Mouse (Mus musculus) neural tube, embryonic 13.5 days (tissue): ENCODE results near the gene Chrna1. TPM values are rescaled to one million over a fixed set of nuclear protein-coding genes. Genes with fewer than 3 reads are reported as not detected.

Experiments
- ATAC-seq: fragments of 200-750 bp; cut with Nextera tagmentation; 2 replicates; pipeline ENCODE4 v1.8.0; 2017; ENCODE audit warnings: low read depth, mild to moderate bottlenecking, moderate TSS enrichment, moderate library complexity
- H3K27ac ChIP-seq: fragments of 300-500 bp; sonication (generic); replicated peaks from 2 replicates; pipeline ENCODE4 v1.5.1; 2015; ENCODE audit warnings: moderate library complexity, mild to moderate bottlenecking, inconsistent platforms
- H3K27me3 ChIP-seq: fragments of 300-500 bp; sonication (generic); 2 replicates; pipeline ENCODE4 v1.6.1; 2015; ENCODE audit warnings: mild to moderate bottlenecking, inconsistent platforms
- H3K36me3 ChIP-seq: fragments of 300-500 bp; sonication (generic); 2 replicates; pipeline ENCODE4 v1.6.1; 2015; ENCODE audit warnings: mild to moderate bottlenecking, inconsistent platforms
- H3K4me1 ChIP-seq: fragments of 300-500 bp; sonication (generic); replicated peaks from 2 replicates; pipeline ENCODE4 v1.6.1; 2015; ENCODE audit warnings: inconsistent platforms
- H3K4me2 ChIP-seq: fragments of 300-500 bp; sonication (generic); 2 replicates; pipeline ENCODE4 v1.6.1; 2015; ENCODE audit warnings: inconsistent platforms, mild to moderate bottlenecking, moderate library complexity
- H3K4me3 ChIP-seq: fragments of 300-500 bp; sonication (generic); 2 replicates; pipeline ENCODE4 v1.5.1; 2015; ENCODE audit warnings: mild to moderate bottlenecking, inconsistent platforms
- H3K9ac ChIP-seq: fragments of 300-500 bp; sonication (generic); 2 replicates; pipeline ENCODE4 v1.6.1; 2015; ENCODE audit warnings: moderate library complexity, mild to moderate bottlenecking, inconsistent platforms
- H3K9me3 ChIP-seq: fragments of 300-500 bp; sonication (generic); 2 replicates; pipeline ENCODE4 v1.6.1; 2016; ENCODE audit warnings: inconsistent platforms
- WGBS: fragments of 180-500 bp; shearing (Covaris S2); methylation state at CpG from one replicate; pipeline ENCODE4 v1.1.7; 2015; 5-methylcytosine and 5-hydroxymethylcytosine counted together
- polyA plus RNA-seq: library from polyadenylated mRNA; unstranded; fragments of >200 nt; fragmentation: Nextera tagmentation; extraction: Ambion mirVana; gene quantifications from 2 replicates; pipeline ENCODE4 v1.2.1, GENCODE M21; 2015

Chrna1 gene
- 0.52 and 1.7 TPM in 2 replicates for polyA plus RNA-seq

DNA sequence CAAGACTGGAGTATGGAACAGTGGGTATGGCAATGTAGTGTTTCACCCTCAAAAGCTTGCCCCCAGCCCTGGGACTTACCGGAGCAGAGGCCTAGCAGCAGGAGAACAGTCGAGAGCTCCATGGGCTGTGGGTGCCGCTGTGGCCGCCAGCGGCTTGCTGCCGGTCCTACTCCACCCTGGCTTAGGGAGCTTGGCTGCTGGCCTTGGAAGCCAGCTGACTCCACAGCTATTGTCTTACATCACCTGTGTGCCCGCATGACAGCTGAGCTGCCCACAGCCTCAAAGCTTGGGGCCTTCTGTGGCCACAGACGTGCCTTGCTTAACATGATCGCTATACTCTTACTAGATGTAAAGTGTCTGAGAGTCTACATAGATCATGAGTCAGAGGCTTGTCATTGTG, at the start of gene Chrna1:
Chrna1 (minus strand) TSS at position 173 of the 400 bp plus-strand sequence.
- H3K27me3 ChIP-seq, result peaks cover 10% of the 10 kb centered on the region
- no peak within 1 kb of the TSS for H3K4me2 ChIP-seq
- H3K9ac ChIP-seq, result no peak within 1 kb of the TSS
- no peaks in the 10 kb centered on the region for H3K9me3 ChIP-seq
- peaks cover 2% of the 10 kb centered on the region for H3K4me1 ChIP-seq
- H3K4me3 ChIP-seq, result no peak within 1 kb of the TSS
- H3K36me3 ChIP-seq, result no peaks in the 10 kb centered on the region
- 90% methylated on average over 9 of the region's 9 CpGs for WGBS
- ATAC-seq, result no peak
- H3K27ac ChIP-seq, result no peak within 1 kb of the TSS

- H3K27ac ChIP-seq, result no peak overlapping the region
Measured at GRCm38 (mm10) chr2:73618486-73619052, 38.4 kb upstream of the Chrna1 start.

GRCm38 (mm10) chr2:73616434-73617057, 36.4 kb upstream of the Chrna1 start:
- H3K27ac ChIP-seq, result no peak overlapping the region
- H3K36me3 ChIP-seq, result peaks cover 48% of the 10 kb centered on the region

More at GRCm38 (mm10) chr2:73618486-73619052, 38.4 kb upstream of the Chrna1 start:
- Histone ChIP-seq H3K4me1 (no peaks in the 10 kb centered on the region), H3K4me3 (no peak overlapping the region), H3K36me3 (peaks cover 51% of the 10 kb centered on the region), H3K27me3 (no peaks in the 10 kb centered on the region), H3K9ac (no peak overlapping the region), H3K9me3 (no peaks in the 10 kb centered on the region), H3K4me2 (no peak overlapping the region)
- 71% methylated on average over 4 of the region's 4 CpGs for WGBS
- no peak for ATAC-seq

GRCm38 (mm10) chr2:73615456-73615855, 35.3 kb upstream of the Chrna1 start:
- Histone ChIP-seq H3K27ac (no peak overlapping the region), H3K4me1 (no peaks in the 10 kb centered on the region), H3K27me3 (no peaks in the 10 kb centered on the region), H3K9ac (no peak overlapping the region), H3K4me3 (no peak overlapping the region), H3K9me3 (no peaks in the 10 kb centered on the region), H3K36me3 (peaks cover 56% of the 10 kb centered on the region), H3K4me2 (no peak overlapping the region)
- WGBS, result 91% methylated on average over 5 of the region's 5 CpGs
- no peak for ATAC-seq

More at GRCm38 (mm10) chr2:73616434-73617057, 36.4 kb upstream of the Chrna1 start:
- WGBS, result 79% methylated on average over 17 of the region's 17 CpGs
- H3K9me3 ChIP-seq, result no peaks in the 10 kb centered on the region
- H3K4me1 ChIP-seq, result no peaks in the 10 kb centered on the region
- no peak overlapping the region for H3K4me3 ChIP-seq
- no peak overlapping the region for H3K9ac ChIP-seq
- H3K27me3 ChIP-seq, result no peaks in the 10 kb centered on the region
- H3K4me2 ChIP-seq, result no peak overlapping the region
- ATAC-seq, result no peak

DNA sequence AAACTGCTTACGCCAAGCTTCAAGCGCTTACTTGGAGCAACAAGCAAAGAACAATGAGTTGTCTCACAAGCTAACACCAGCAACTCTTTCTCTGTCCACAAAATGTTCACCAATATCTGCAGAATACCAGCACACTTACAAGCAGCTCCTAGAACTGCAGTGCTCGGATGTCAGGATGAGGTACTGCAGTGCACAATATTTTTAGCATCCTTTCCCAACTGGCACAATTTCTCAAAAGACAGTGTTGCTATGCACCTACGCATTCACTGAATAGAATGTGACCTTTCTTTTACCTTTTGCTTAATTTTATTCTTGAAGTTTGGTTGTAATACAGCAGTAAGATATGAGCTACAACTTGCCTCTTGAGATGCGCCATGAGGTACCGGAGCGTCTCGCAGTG, 34.2 kb upstream of the Chrna1 start:
- ATAC-seq, result no peak
- Histone ChIP-seq H3K9me3 (no peaks in the 10 kb centered on the region), H3K27ac (no peak overlapping the region), H3K4me3 (no peak overlapping the region), H3K27me3 (no peaks in the 10 kb centered on the region), H3K36me3 (peaks cover 61% of the 10 kb centered on the region), H3K9ac (no peak overlapping the region), H3K4me1 (no peaks in the 10 kb centered on the region), H3K4me2 (no peak overlapping the region)
- WGBS, result 95% methylated on average over 8 of the region's 8 CpGs

DNA sequence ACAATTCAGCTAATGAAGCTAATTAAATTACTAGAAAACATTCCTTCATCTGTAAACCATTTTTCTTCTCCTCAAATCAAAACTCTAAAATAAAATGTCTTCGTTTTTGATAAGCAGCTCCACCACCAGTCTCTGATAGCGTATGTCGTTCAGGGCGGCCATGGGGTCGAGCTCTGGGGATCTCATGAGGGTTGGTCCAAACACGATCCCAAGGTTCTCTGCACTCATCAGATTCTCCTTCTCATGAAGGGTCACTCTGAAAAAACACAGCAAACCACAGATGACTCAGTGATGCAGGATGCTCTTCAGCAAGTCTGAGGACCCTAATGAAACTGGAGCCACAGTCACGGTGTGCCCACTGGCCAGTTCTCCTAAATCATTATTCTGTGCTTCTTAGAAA, 32.8 kb upstream of the Chrna1 start:
- H3K36me3 ChIP-seq, result peaks cover 61% of the 10 kb centered on the region

GRCm38 (mm10) chr2:73612367-73612914, 32.3 kb upstream of the Chrna1 start:
- H3K9me3 ChIP-seq, result no peaks in the 10 kb centered on the region

More for the DNA sequence above, 32.8 kb upstream of the Chrna1 start:
- no peak overlapping the region for H3K9ac ChIP-seq
- no peaks in the 10 kb centered on the region for H3K27me3 ChIP-seq
- H3K4me2 ChIP-seq, result no peak overlapping the region
- ATAC-seq, result no peak
- no peak overlapping the region for H3K4me3 ChIP-seq
- WGBS, result 95% methylated on average over 7 of the region's 7 CpGs
- H3K9me3 ChIP-seq, result no peaks in the 10 kb centered on the region
- H3K4me1 ChIP-seq, result no peaks in the 10 kb centered on the region
- no peak overlapping the region for H3K27ac ChIP-seq

DNA sequence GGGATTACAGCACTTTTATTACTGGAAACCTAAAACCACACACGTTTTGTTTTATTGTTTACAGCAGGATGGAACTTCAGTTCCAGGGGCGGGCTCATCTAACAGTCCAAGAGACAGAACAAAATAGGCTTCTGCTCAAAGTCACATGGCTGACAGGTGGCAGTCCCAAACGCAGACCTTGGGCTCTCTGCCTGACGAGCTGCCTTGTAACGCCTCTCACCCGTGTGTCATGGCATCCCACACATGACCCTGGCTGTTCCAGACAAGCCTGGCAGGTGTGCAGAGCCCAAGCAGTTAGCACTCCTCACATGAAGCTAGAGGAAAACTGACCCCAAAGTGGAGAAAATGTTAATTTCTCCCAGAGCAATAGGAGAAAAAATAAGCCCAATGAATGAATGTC, 31.7 kb upstream of the Chrna1 start:
- Histone ChIP-seq H3K27me3 (no peaks in the 10 kb centered on the region), H3K9me3 (no peaks in the 10 kb centered on the region), H3K4me2 (no peak overlapping the region), H3K36me3 (peaks cover 52% of the 10 kb centered on the region), H3K27ac (no peak overlapping the region), H3K4me3 (no peak overlapping the region), H3K4me1 (no peaks in the 10 kb centered on the region), H3K9ac (no peak overlapping the region)
- WGBS, result 82% methylated on average over 6 of the region's 6 CpGs
- no peak for ATAC-seq

More at GRCm38 (mm10) chr2:73612367-73612914, 32.3 kb upstream of the Chrna1 start:
- no peak overlapping the region for H3K9ac ChIP-seq
- H3K27me3 ChIP-seq, result no peaks in the 10 kb centered on the region
- WGBS, result 93% methylated on average over 6 of the region's 6 CpGs
- no peaks in the 10 kb centered on the region for H3K4me1 ChIP-seq
- no peak for ATAC-seq
- H3K4me2 ChIP-seq, result no peak overlapping the region
- no peak overlapping the region for H3K4me3 ChIP-seq
- no peak overlapping the region for H3K27ac ChIP-seq
- H3K36me3 ChIP-seq, result peaks cover 56% of the 10 kb centered on the region

DNA sequence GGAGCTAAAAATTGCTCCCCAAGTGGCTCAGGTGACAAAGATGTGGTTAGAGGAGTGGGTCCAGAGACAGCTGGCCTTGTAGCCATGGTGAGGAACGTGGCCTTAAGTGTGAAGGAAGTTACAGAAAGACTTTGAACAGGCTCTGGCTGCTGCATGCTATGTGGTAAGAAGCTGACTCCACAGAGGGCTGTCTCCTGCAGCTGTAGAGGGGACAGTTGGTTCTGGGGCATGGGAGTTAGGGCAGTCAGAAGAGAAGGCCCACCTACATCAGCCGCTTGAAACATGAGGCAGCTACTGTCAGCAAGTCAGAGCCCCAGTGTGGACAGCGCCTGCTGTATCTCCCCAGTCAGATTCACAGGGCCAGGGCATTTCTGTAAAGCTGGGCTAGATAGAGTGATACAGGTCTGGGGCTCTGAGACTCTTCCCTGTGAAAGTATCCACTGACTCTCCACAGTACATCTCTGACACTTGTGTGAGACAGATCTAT, 29.6 kb upstream of the Chrna1 start:
- no peak overlapping the region for H3K27ac ChIP-seq
- H3K4me3 ChIP-seq, result no peak overlapping the region
- no peak for ATAC-seq
- H3K27me3 ChIP-seq, result no peaks in the 10 kb centered on the region
- H3K4me2 ChIP-seq, result no peak overlapping the region
- 93% methylated on average over 3 of the region's 3 CpGs for WGBS
- H3K9ac ChIP-seq, result no peak overlapping the region
- peaks cover 41% of the 10 kb centered on the region for H3K36me3 ChIP-seq
- H3K9me3 ChIP-seq, result no peaks in the 10 kb centered on the region
- peaks cover 5% of the 10 kb centered on the region for H3K4me1 ChIP-seq

- H3K4me1 ChIP-seq, result peaks cover 5% of the 10 kb centered on the region
- peaks cover 36% of the 10 kb centered on the region for H3K36me3 ChIP-seq
- no peak for ATAC-seq
- 78% methylated on average over 5 of the region's 5 CpGs for WGBS
- H3K27me3 ChIP-seq, result no peaks in the 10 kb centered on the region
- H3K4me2 ChIP-seq, result no peak overlapping the region
- no peak overlapping the region for H3K27ac ChIP-seq
- H3K9ac ChIP-seq, result no peak overlapping the region
- H3K4me3 ChIP-seq, result no peak overlapping the region
- H3K9me3 ChIP-seq, result no peaks in the 10 kb centered on the region
Measured at GRCm38 (mm10) chr2:73609067-73609723, 29.1 kb upstream of the Chrna1 start.

- 88% methylated on average over 6 of the region's 6 CpGs for WGBS
- H3K27me3 ChIP-seq, result no peaks in the 10 kb centered on the region
- H3K4me1 ChIP-seq, result peaks cover 5% of the 10 kb centered on the region
- no peaks in the 10 kb centered on the region for H3K9me3 ChIP-seq
- no peak for ATAC-seq
- no peak overlapping the region for H3K9ac ChIP-seq
- H3K4me3 ChIP-seq, result no peak overlapping the region
- no peak overlapping the region for H3K27ac ChIP-seq
- H3K36me3 ChIP-seq, result peaks cover 30% of the 10 kb centered on the region
- H3K4me2 ChIP-seq, result no peak overlapping the region
Measured at GRCm38 (mm10) chr2:73608391-73608790, 28.3 kb upstream of the Chrna1 start.

- no peak overlapping the region for H3K4me2 ChIP-seq
- no peak overlapping the region; the same call in 1 of the 2 replicates for H3K27ac ChIP-seq
- no peaks in the 10 kb centered on the region for H3K27me3 ChIP-seq
- no peak for ATAC-seq
- H3K4me1 ChIP-seq, result peaks cover 5% of the 10 kb centered on the region
- no peak overlapping the region for H3K9ac ChIP-seq
- peaks cover 23% of the 10 kb centered on the region for H3K36me3 ChIP-seq
- no peaks in the 10 kb centered on the region for H3K9me3 ChIP-seq
- 23% methylated on average over 4 of the region's 4 CpGs for WGBS
- H3K4me3 ChIP-seq, result no peak overlapping the region
Measured at GRCm38 (mm10) chr2:73607609-73608008, 27.5 kb upstream of the Chrna1 start.
